In the genomic region with DNA sequence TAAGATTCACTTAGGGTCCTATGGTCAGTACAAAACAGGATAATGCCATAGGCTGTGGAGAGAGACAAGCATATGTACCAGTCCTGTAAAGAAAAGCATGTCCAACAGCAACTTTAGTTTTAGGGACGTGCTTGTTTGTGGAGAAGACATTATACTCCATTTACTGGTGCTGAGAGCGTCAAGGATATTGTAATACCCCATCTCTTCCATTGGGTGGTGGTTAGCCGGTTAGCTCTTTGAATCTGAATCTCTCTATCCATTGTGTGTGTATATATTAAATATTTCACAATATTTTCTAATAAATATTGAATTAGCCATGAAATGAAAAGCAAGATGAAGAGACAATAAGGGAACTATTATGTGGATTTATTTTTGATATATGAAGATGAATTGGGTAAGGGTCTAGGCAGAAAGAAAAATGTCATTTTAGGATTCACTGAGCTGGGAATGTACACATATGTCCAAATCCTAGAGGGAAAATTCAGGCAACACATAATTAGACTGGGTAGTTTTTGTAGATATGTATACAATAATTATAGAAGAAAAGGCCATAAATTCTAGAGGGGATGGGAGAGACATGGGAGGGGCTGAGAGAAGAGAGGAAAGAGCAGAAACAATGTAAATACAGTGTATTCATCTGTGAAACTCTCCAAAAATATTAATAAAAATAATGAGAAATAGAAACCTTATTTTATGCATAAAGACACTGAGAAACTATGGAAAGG, we compare ENCODE assay signal across 25 mouse cellular contexts.
"Had no signal": no experiment of that assay in that cellular context is flagged by ENCODE, and none has a peak within 500 bp of the region (broad histone marks: within the 10 kb centered on the region; RNA-seq: fewer than 3 reads in every experiment).

No protein-coding gene starts in this region.

- H3K36me3 ChIP-seq: limb, embryonic 10.5 days; limb, embryonic 13.5 days; liver, embryonic 12.5 days; liver, embryonic 15.5 days; midbrain, embryonic 10.5 days; midbrain, embryonic 15.5 days; neural tube, embryonic 12.5 days had no signal

- H3K4me3 ChIP-seq: limb, embryonic 10.5 days; limb, embryonic 13.5 days; liver, embryonic 12.5 days; liver, embryonic 15.5 days; megakaryocyte, embryonic 14.5 days; midbrain, embryonic 10.5 days; midbrain, embryonic 15.5 days; neural tube, embryonic 12.5 days had no signal

- H3K9me3 ChIP-seq: limb, embryonic 10.5 days; limb, embryonic 13.5 days; liver, embryonic 12.5 days; liver, embryonic 15.5 days; midbrain, embryonic 10.5 days; midbrain, embryonic 15.5 days; neural tube, embryonic 12.5 days had no signal

- H3K4me2 ChIP-seq: limb, embryonic 13.5 days; liver, embryonic 12.5 days; liver, embryonic 15.5 days; midbrain, embryonic 15.5 days; neural tube, embryonic 12.5 days had no signal

- H3K27ac ChIP-seq: limb, embryonic 10.5 days; limb, embryonic 13.5 days; liver, embryonic 12.5 days; liver, embryonic 15.5 days; midbrain, embryonic 10.5 days; midbrain, embryonic 15.5 days; neural tube, embryonic 12.5 days; stomach, postnatal 0 days had no signal

- ATAC-seq: inflammation-experienced regulatory T-cells, adult 6 months; intestine, embryonic 16.5 days; liver, embryonic 12.5 days had no signal

- DNase-seq: kidney, adult 18-20 months; kidney, adult 9 months; kidney, postnatal 14 days; kidney, postnatal 4 days; layer of hippocampus, postnatal 36 days; liver; lung, adult 18-20 months; lung, postnatal 36 days; right cerebral cortex, adult 18-20 months; right cerebral cortex, postnatal 14 days; right cerebral cortex, postnatal 4 days; thymus, adult 2 months; thymus, postnatal 14 days; thymus, postnatal 4 days had no signal

- H3K27me3 ChIP-seq: limb, embryonic 13.5 days; liver, embryonic 12.5 days; liver, embryonic 15.5 days; megakaryocyte, embryonic 14.5 days; midbrain, embryonic 15.5 days; neural tube, embryonic 12.5 days had no signal

- H3K9ac ChIP-seq: limb, embryonic 13.5 days; liver, embryonic 12.5 days; liver, embryonic 15.5 days; midbrain, embryonic 15.5 days; neural tube, embryonic 12.5 days had no signal

- H3K4me1 ChIP-seq: limb, embryonic 13.5 days; liver, embryonic 12.5 days; liver, embryonic 15.5 days; megakaryocyte, embryonic 14.5 days; midbrain, embryonic 10.5 days; neural tube, embryonic 12.5 days had no signal
